Mouse (Mus musculus): ENCODE data around the gene Gbp5.
A peak's percentile ranks its signal among the peaks of the same experiment; 100 is the strongest.
"Not testable (repeated sequence)": the region's sequence is repeated elsewhere in the genome, so short reads cannot be mapped to it uniquely, and the experiment has no call there.

The Gbp5 gene

DNA sequence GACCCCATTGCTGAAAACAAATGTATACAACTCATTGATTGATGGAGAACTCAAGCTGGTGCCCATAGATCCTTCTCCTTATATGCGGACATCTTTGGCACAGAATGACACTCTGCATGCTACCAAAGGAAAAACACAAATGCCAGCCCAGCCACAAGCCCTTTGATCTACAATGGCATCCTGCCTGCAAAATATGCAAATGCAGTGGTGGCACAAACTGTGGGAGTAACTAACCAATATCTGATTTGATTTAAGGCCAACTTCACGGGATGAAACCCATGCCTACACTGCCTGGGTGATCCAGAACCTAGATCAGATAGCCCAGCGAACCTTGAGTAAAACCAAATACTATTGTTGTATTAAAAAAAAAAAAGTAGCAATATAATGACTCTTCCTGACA lies 52.9 kb downstream of the Gbp5 start:
- DNase-seq, result no peak

GRCm38 (mm10) chr3:142550052-142550676 lies 56.4 kb downstream of the Gbp5 start:
- no peak for DNase-seq

DNA sequence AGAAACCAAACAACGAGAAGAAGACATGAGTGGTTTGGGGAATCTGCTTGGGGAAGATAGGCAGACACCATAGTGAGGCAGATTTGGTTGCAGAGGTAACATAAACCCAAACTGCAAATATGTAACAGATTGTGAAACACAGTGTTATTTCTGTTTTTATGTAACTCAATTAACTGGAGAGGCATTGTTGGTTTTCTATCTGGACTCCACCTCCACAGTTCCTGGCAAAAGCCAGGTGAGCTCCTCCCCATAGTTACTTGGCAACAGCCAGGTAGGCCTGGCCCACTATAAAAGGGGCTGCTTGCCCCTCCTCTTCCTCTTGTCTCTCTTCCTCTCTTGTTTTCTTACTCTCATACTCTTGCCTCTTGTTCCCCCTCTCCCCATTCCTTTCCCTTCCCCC lies 60.8 kb downstream of the Gbp5 start:
- no peak for DNase-seq

DNA sequence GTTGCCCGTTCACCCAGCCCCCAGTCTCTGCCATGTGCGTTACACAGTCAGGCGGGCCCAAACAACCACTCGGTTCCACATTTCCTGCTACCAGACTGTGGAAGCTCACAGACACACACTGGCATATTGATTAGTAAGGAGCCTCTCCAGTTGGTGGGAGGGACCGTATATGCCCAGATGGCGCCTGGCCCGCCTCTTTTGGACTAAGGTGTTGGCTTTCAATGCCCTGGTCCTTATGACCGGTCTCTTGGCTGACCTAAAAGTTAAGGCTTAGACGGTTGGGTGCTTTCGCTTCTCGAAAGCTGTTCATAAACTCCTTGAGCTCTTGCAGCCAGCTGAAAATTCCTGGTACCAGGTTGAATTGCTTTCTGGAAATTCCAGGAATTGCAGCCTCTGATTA lies 61.8 kb downstream of the Gbp5 start:
- DNase-seq, result no peak

DNA sequence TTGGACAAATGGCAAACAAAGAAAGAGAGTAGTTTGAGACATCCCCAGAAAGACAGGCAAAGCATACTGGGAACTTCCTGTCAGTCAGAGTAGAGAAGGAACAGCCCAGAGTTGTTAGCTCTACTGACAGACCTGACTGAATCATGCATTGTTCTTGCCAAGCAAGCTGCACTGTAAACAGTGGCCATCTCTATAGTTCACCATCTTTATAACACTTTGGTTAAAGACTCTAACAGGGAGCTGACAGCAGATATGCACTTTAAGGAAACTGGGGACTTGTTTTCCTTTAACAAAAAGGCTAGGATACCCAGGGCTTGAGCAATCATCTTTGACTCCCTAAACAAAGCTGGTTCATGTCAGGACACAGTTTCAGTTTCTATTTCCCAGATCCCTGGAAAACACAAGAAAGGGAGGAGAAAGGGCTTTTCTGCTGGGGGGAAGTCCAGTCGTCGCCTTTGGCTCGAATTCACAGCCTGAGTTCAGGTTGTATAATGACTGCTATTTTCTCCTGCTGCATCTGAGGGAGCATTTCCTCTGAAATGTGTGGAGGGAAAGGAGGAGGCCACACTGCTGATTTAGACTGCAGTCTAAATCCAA lies 66.0 kb downstream of the Gbp5 start, which contains the start of gene Gbp3:
Gene Gbp3, plus strand, starts transcription at position 395 of the 597 bp plus-strand sequence.
- DNase-seq, result peak; percentile 46

DNA sequence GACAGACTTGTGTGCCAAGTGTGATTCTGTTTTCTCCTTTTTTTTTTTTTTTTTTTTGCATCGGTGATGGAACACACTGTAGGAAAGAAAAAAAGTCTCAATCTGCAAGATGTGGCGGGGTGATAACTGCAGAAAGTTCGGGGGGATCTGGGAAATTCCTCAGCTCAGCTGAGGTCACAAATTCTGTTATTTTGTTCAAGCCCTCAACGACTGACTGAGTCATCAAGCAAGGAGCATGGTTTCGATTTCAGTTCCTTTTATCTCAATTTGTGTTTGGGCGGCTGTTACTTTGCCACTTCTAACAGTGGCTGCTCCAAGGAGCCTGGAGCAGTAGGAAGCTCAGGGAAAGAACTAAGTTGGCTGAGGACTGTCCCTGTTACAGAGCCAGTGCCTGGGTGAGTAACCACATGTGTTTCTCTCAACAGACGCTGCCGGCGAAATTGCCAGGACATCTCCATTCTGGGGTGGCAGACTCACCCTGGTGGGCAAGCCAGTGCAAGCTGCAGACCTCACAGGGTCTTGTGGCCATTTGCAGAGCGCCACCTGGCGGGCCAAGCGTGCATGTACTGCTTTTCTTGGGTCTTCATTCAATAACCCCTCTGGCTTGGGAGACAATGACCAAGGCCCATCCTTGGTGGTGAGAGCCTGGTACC lies 66.6 kb downstream of the Gbp5 start:
- peak; percentile 91 for DNase-seq

GRCm38 (mm10) chr3:142561045-142561646 lies 67.4 kb downstream of the Gbp5 start:
- DNase-seq, result no peak

DNA sequence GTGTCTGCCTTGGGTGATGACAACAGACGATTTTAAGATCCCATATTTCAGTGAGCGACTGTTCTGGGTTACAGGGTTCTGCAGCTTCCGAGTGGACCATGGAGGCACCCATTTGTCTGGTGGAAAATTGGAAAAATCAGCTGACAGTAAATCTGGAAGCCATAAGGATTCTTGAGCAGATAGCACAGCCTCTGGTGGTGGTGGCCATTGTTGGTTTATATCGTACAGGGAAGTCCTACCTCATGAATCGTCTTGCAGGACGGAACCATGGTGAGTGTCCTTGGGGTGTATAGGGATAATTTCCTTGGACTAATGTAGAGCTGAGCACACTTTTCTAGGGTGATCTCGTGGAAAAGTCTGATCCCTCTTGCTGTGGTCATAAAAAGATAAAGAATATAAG lies 67.9 kb downstream of the Gbp5 start:
- DNase-seq, result no peak

DNA sequence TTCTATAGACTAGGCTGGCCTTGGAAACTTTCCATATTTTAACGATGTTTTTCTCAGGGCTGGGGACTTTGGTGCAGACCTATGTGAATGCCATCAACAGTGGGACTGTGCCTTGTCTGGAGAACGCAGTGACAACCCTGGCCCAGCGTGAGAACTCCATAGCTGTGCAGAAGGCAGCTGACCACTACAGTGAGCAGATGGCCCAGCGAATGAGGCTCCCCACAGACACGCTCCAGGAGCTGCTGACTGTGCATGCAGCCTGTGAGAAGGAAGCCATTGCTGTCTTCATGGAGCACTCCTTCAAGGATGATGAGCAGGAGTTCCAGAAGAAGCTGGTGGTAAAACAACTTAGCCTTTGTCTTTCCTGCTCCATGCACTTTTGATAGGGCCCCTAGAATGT lies 73.7 kb downstream of the Gbp5 start:
- not testable (repeated sequence) for DNase-seq

- DNase-seq, result no peak
These were observed 77.0 kb downstream of the Gbp5 start for GRCm38 (mm10) chr3:142570738-142571137.

Data from thymus, postnatal 25 days (tissue).